8 mouse cellular contexts compared by ENCODE assay signal in genomic region chr6:125095391-125096278, GRCm38 (mm10). TPM values are rescaled to one million over a fixed set of nuclear protein-coding genes. Genes with fewer than 3 reads are reported as not detected.
A peak's percentile ranks its signal among the peaks of the same experiment; 100 is the strongest.
DNase-seq lines count a peak whose midpoint lies in the region; ATAC-seq lines count a peak whose summit lies in the region.

Gene Chd4, plus strand, starts transcription at chr6:125095981.

- peak within 1 kb of the TSS; percentile 92 for H3K9ac ChIP-seq in hindbrain, embryonic 15.5 days

- H3K27me3 ChIP-seq in hindbrain, embryonic 15.5 days, result no peaks in the 10 kb centered on the region

- H3K4me3 ChIP-seq in hindbrain, embryonic 15.5 days, result peak within 1 kb of the TSS; percentile 86

- DNase-seq in T-cell, adult 2 months (ENCODE audit: low spot score), result peak; percentile 84
- DNase-seq in cerebellum, postnatal 36 days, result peak; percentile 97 to 99
- peak; percentile 88 for DNase-seq in gastrocnemius, adult 18-20 months (ENCODE audit: low spot score)
- peak; percentile 93 for DNase-seq in left cerebral cortex, adult 11 months (ENCODE audit: low spot score)
- peak; percentile 98 for DNase-seq in lung, postnatal 36 days
- peak; percentile 95 for DNase-seq in retina, postnatal 1 day
- peak; percentile 98 for DNase-seq in thymus, postnatal 4 days

- 1% methylated on average over 45 of the region's 45 CpGs for WGBS in hindbrain, embryonic 15.5 days

- H3K9me3 ChIP-seq in hindbrain, embryonic 15.5 days, result no peaks in the 10 kb centered on the region

- H3K4me2 ChIP-seq in hindbrain, embryonic 15.5 days, result peak within 1 kb of the TSS; percentile 89

- peaks cover 44% of the 10 kb centered on the region for H3K4me1 ChIP-seq in hindbrain, embryonic 15.5 days (replicated peaks)

- peak within 1 kb of the TSS; percentile 93 for H3K27ac ChIP-seq in hindbrain, embryonic 15.5 days (replicated peaks)

- peaks cover 9% of the 10 kb centered on the region for H3K36me3 ChIP-seq in hindbrain, embryonic 15.5 days

- ATAC-seq in hindbrain, embryonic 15.5 days (ENCODE audit: low FRiP score, low read depth), result peak; percentile 83

RNA-seq across cellular contexts. Expression of gene Chd4, which starts in this region (rescaled TPM):
- 10 to 100 TPM; 64.1 to 70.6 TPM for total RNA-seq in gastrocnemius, adult 18-20 months (2021)
- polyA plus RNA-seq in hindbrain, embryonic 15.5 days (2015; fragmentation: Nextera tagmentation; extraction: Ambion mirVana), result 90.3 and 93.1 TPM in 2 replicates

Comparison
In these comparisons a context has a peak if more than half of its experiments do, and no peak if none do; other contexts are left out.
1. Peak in every context shown above with its lines: DNase-seq, ATAC-seq, H3K4me3 ChIP-seq and H3K27ac ChIP-seq.